Mouse (Mus musculus) T-cell, adult 66 days (primary cell): ENCODE measurements around the gene Syf2. TPM values are rescaled to one million over a fixed set of nuclear protein-coding genes. Genes with fewer than 3 reads are reported as not detected.

Experiments
- total RNA-seq, 2 experiments: library from RNA; stranded (reverse); gene quantifications; 3 replicates in 1 of 2; 4 replicates in 1 of 2; pipeline ENCODE4 v1.2.4; 2023

Syf2 gene
- total RNA-seq: 100 to 1,000 TPM; 209 to 226 TPM

DNA sequence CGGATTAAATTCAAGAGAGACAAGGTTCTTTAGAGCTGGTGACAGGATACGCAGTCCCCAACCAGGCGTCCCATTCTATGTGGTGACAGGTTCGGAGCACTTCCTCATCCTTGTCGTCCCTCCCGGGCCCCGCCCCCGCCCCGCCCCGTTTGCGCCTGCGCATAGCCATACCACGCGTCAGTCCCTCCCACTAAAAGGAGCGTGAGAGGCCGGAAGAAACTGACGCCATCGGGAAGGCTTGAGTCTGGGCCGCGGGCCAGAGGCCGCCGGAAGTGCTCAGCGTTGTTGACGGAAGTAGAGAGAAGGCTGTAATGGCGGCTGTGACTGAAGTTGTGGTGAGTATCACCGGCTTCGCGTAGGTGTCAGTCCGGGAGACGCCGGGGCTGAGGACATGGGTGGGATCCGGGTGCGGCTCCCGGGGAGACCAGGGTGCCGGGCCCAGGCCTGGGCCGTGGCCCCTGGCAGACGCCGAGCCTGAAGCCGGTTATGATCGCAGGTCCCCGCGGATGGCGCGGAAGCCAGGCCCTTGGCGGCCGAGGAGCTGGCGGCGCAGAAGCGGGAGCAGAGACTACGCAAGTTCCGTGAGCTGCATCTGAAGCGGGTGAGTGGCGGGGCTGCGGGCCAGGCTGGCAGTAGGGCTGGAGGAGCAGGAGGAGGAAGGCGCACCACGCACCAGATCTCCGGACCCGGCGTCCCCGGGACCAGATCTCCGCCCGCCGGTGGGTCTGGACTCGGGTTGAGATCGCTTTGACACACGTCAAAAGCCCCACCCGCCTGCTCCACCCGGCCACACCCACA, at the start of gene Syf2:
Gene Syf2, plus strand, starts transcription at position 215 of the 798 bp plus-strand sequence.

DNA sequence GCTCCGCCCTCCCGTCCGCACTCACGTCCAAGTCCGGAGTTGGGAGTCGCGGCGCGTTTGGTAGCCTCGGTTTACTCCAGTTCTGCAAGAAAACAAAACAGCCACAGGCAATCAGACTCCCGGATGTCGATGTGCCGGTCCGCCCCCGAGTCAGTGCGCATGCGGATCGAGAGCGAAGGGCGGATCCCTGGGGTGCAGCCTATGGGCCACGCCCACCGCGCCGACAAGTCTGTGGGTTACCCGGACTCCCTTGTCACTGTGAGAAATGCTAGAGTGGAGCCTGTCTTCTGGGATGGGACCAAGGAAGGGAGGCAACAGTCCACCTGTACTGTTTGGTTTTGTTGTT, 15.9 kb upstream of the Syf2 start, which contains the start of gene Tmem50a:
Gene Tmem50a, minus strand, starts transcription at position 161 of the 346 bp plus-strand sequence.

DNA sequence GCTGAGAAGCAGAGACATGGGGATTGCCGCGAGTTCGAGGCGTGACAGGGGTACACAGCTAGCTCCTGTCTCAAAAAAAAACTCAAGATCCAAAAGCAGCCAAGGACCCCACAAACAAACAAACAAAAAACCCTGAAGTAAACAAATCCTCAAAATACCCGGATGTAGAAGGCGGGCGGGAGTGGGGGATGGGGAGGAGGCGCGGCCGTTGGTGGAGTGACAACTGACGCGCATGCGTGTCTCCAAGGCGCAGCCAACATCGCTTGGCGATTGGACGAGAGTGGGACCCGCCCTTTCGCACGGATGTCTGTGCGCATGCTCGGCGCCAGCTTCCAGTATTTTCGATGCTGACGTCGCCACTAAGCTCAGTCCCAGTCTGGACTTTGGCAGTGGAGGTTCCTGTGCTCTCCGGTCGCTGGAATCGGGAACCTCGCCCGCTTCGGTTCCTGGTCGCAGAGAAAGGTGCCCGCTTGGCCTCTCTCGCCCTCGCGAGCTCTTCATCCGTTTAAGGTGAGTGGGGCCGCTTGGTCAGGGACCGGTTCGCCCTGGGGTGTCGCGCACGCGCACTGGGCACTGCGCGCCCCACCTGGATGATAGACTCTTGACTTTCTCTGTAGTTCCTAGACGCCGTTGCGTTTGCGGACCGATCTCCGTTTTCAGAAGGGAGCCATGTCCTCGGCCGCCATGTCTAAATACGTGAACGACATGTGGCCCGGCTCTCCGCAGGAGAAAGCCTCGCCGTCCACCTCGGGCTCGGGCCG, 7.3 kb upstream of the Syf2 start, which contains the start of gene Rsrp1:
Gene Rsrp1, plus strand, starts transcription at position 335 of the 761 bp plus-strand sequence.

Other genes starting within 250 kb of the Syf2 start
- gene Man1c1, start 226.6 kb upstream of the Syf2 start, total RNA-seq: 1 to 10 TPM; 7.4 to 8.1 TPM
- gene Ldlrap1, start 162.9 kb upstream of the Syf2 start, total RNA-seq: 10 to 100 TPM; 96.2 to 99.9 TPM
- gene Maco1, start 77.6 kb upstream of the Syf2 start, total RNA-seq: 10 to 100 TPM; 25.4 to 30.3 TPM
- gene Rhd, start 66.4 kb upstream of the Syf2 start, total RNA-seq: not detected
- 100 to 1,000 TPM; 153 to 173 TPM for gene Tmem50a, start 15.9 kb upstream of the Syf2 start, total RNA-seq
- 100 to 1,000 TPM; 460 to 555 TPM for gene Rsrp1, start 7.3 kb upstream of the Syf2 start, total RNA-seq
- 100 to 1,000 TPM; 161 to 174 TPM for gene Runx3, start 189.8 kb downstream of the Syf2 start, total RNA-seq